Mouse (Mus musculus) liver, adult 2 months (tissue): Measurements from ENCODE around the gene Slk.

Source experiments
- CTCF ChIP-seq: fragments of 200-500 bp; IDR thresholded peaks from 2 replicates; pipeline ENCODE4 v1.5.1; 2011; ENCODE audit warnings: low read depth, low read length, control low read depth
- POLR2A ChIP-seq: fragments of 200-500 bp; IDR thresholded peaks from 2 replicates; pipeline ENCODE4 v1.6.1; 2011; ENCODE audit warnings: low read length, control low read depth; ENCODE audit not compliant: insufficient read depth; ENCODE audit errors: extremely low read depth

GRCm38 (mm10) chr19:47649071-47649470 is 69.6 kb downstream of the Slk start:
- no peak for TF ChIP-seq CTCF
- TF ChIP-seq POLR2A: no peak
